Mouse (Mus musculus) lung, embryonic 14.5 days (tissue): ENCODE data around the gene Btd. TPM values are rescaled to one million over a fixed set of nuclear protein-coding genes. Genes with fewer than 3 reads are reported as not detected.

Source experiments
- ATAC-seq: fragments of 200-750 bp; cut with Nextera tagmentation; 2 replicates; pipeline ENCODE4 v1.8.0; 2017; ENCODE audit warnings: mild to moderate bottlenecking, moderate TSS enrichment, moderate library complexity; ENCODE audit not compliant: insufficient read depth
- DNase-seq: peaks from one replicate; pipeline ENCODE4 v3.0.0-alpha.2; 2015
- H3K27ac ChIP-seq: fragments of 300-500 bp; sonication (generic); 2 replicates; pipeline ENCODE4 v1.5.1; 2014; ENCODE audit warnings: low read depth, mild to moderate bottlenecking, moderate library complexity
- H3K27me3 ChIP-seq: fragments of 300-500 bp; sonication (generic); 2 replicates; pipeline ENCODE4 v1.6.1; 2014; ENCODE audit warnings: low read length, control low read depth; ENCODE audit not compliant: insufficient read depth
- H3K36me3 ChIP-seq: fragments of 300-500 bp; sonication (generic); 2 replicates; pipeline ENCODE4 v1.6.1; 2014; ENCODE audit warnings: control low read depth; ENCODE audit not compliant: insufficient read depth
- H3K4me1 ChIP-seq: fragments of 300-500 bp; sonication (generic); 2 replicates; pipeline ENCODE4 v1.6.1; 2014; ENCODE audit warnings: antibody characterized with exemption, control low read depth; ENCODE audit not compliant: insufficient read depth
- H3K4me2 ChIP-seq: fragments of 300-500 bp; sonication (generic); 2 replicates; pipeline ENCODE4 v1.6.1; 2014; ENCODE audit warnings: mild to moderate bottlenecking
- H3K4me3 ChIP-seq: fragments of 300-500 bp; sonication (generic); 2 replicates; pipeline ENCODE4 v1.5.1; 2014; ENCODE audit warnings: low read depth, low read length
- H3K9ac ChIP-seq: fragments of 300-500 bp; sonication (generic); 2 replicates; pipeline ENCODE4 v1.6.1; 2014
- H3K9me3 ChIP-seq: fragments of 300-500 bp; sonication (generic); 2 replicates; pipeline ENCODE4 v1.6.1; 2016; ENCODE audit warnings: low read depth, low read length, control low read depth
- CTCF ChIP-seq: IDR thresholded peaks from 2 replicates; pipeline ENCODE4 v1.5.1; 2016; ENCODE audit warnings: antibody characterized with exemption, low read depth
- WGBS: fragments of 180-500 bp; shearing (Covaris S2); extraction: QIAGEN DNeasy Blood & Tissue Kit; methylation state at CpG from one replicate; pipeline ENCODE4 v1.1.7; 2014; 5-methylcytosine and 5-hydroxymethylcytosine counted together
- polyA plus RNA-seq: library from polyadenylated mRNA; unstranded; fragments of >200 nt; fragmentation: Nextera tagmentation; extraction: Ambion mirVana; gene quantifications from 2 replicates; pipeline ENCODE4 v1.2.1, GENCODE M21; 2014

Gene Btd
- polyA plus RNA-seq, 1 experiment from 2014 or later = 23.1 TPM

GRCm38 (mm10) chr14:31696985-31697303, 56.1 kb downstream of the Btd start:
- Histone ChIP-seq H3K9ac (no peak overlapping the region), H3K4me3 (no peak overlapping the region), H3K4me2 (no peak overlapping the region), H3K9me3 (no peaks in the 10 kb centered on the region), H3K27ac (no peak overlapping the region), H3K27me3 (no peaks in the 10 kb centered on the region), H3K4me1 (no peaks in the 10 kb centered on the region), H3K36me3 (peaks cover 11% of the 10 kb centered on the region; the same call in 1 of the 2 replicates)
- DNase-seq = no peak
- ATAC-seq = no peak
- TF ChIP-seq CTCF = no peak
- 77% methylated on average over 3 of the region's 3 CpGs for WGBS

GRCm38 (mm10) chr14:31697346-31697745, 56.5 kb downstream of the Btd start:
- H3K4me1 ChIP-seq = no peaks in the 10 kb centered on the region
- no peak overlapping the region for H3K27ac ChIP-seq
- WGBS = 85% methylated on average over 3 of the region's 3 CpGs
- TF ChIP-seq CTCF = no peak
- no peak overlapping the region for H3K9ac ChIP-seq
- no peaks in the 10 kb centered on the region for H3K27me3 ChIP-seq
- H3K4me2 ChIP-seq = no peak overlapping the region
- no peak overlapping the region for H3K4me3 ChIP-seq
- peaks cover 14% of the 10 kb centered on the region; the same call in 1 of the 2 replicates for H3K36me3 ChIP-seq
- ATAC-seq (no peak), DNase-seq (no peak)
- H3K9me3 ChIP-seq = no peaks in the 10 kb centered on the region

- Histone ChIP-seq H3K9me3 (no peaks in the 10 kb centered on the region), H3K27me3 (no peaks in the 10 kb centered on the region), H3K36me3 (peaks cover 19% of the 10 kb centered on the region; the same call in 1 of the 2 replicates), H3K4me3 (no peak overlapping the region), H3K4me1 (no peaks in the 10 kb centered on the region), H3K27ac (no peak overlapping the region), H3K9ac (no peak overlapping the region), H3K4me2 (no peak overlapping the region)
- no peak for TF ChIP-seq CTCF
- no peak for ATAC-seq
- 86% methylated on average over 4 of the region's 4 CpGs for WGBS
- no peak for DNase-seq
Observed at GRCm38 (mm10) chr14:31697755-31698154, 56.9 kb downstream of the Btd start.

- Histone ChIP-seq H3K4me2 (no peak overlapping the region), H3K36me3 (peaks cover 34% of the 10 kb centered on the region), H3K27me3 (no peaks in the 10 kb centered on the region), H3K4me1 (no peaks in the 10 kb centered on the region), H3K9me3 (no peaks in the 10 kb centered on the region), H3K9ac (no peak overlapping the region), H3K4me3 (no peak overlapping the region), H3K27ac (no peak overlapping the region)
- TF ChIP-seq CTCF = no peak
- no peak for DNase-seq
- 78% methylated on average over 2 of the region's 2 CpGs for WGBS
- no peak for ATAC-seq
Observed at GRCm38 (mm10) chr14:31700376-31700775, 59.5 kb downstream of the Btd start.

- no peak for TF ChIP-seq CTCF
- H3K4me2 ChIP-seq = no peak overlapping the region
- peaks cover 43% of the 10 kb centered on the region for H3K36me3 ChIP-seq
- no peaks in the 10 kb centered on the region for H3K27me3 ChIP-seq
- ATAC-seq = no peak
- no peak overlapping the region for H3K9ac ChIP-seq
- 85% methylated on average over 1 of the region's 1 CpGs for WGBS
- no peak for DNase-seq
- no peaks in the 10 kb centered on the region for H3K4me1 ChIP-seq
- no peaks in the 10 kb centered on the region for H3K9me3 ChIP-seq
- H3K27ac ChIP-seq = no peak overlapping the region
- H3K4me3 ChIP-seq = no peak overlapping the region
Observed at GRCm38 (mm10) chr14:31709343-31709742, 68.5 kb downstream of the Btd start.

- no peak overlapping the region for H3K4me2 ChIP-seq
- no peaks in the 10 kb centered on the region for H3K4me1 ChIP-seq
- no peak overlapping the region for H3K4me3 ChIP-seq
- H3K36me3 ChIP-seq = peaks cover 40% of the 10 kb centered on the region
- no peak for ATAC-seq
- no peak overlapping the region for H3K27ac ChIP-seq
- H3K9me3 ChIP-seq = no peaks in the 10 kb centered on the region
- TF ChIP-seq CTCF = no peak
- DNase-seq = no peak
- H3K27me3 ChIP-seq = no peaks in the 10 kb centered on the region
- no peak overlapping the region for H3K9ac ChIP-seq
Observed at GRCm38 (mm10) chr14:31715669-31716068, 74.8 kb downstream of the Btd start.

GRCm38 (mm10) chr14:31717360-31717759, 76.5 kb downstream of the Btd start:
- peaks cover 42% of the 10 kb centered on the region for H3K36me3 ChIP-seq

More at GRCm38 (mm10) chr14:31717360-31717759, 76.5 kb downstream of the Btd start:
- Histone ChIP-seq H3K4me2 (no peak overlapping the region), H3K9ac (no peak overlapping the region), H3K27me3 (no peaks in the 10 kb centered on the region), H3K27ac (no peak overlapping the region), H3K9me3 (no peaks in the 10 kb centered on the region), H3K4me3 (no peak overlapping the region), H3K4me1 (no peaks in the 10 kb centered on the region)
- ATAC-seq (no peak), DNase-seq (no peak)
- TF ChIP-seq CTCF = no peak
- 91% methylated on average over 5 of the region's 5 CpGs for WGBS

Other genes with a start within 250 kb of the Btd start
- 12.8 and 14.8 TPM in 2 replicates for gene Sh3bp5, start 204.9 kb upstream of the Btd start, polyA plus RNA-seq
- 27.1 and 27.5 TPM in 2 replicates for gene Eaf1, start 146.6 kb upstream of the Btd start, polyA plus RNA-seq
- 52.9 and 57.3 TPM in 2 replicates for gene Mettl6, start 146.0 kb upstream of the Btd start, polyA plus RNA-seq
- 0.14 and 0.43 TPM in 2 replicates for gene Colq, start 49.7 kb upstream of the Btd start, polyA plus RNA-seq
- gene Gm49387, start 150 bp upstream of the Btd start, polyA plus RNA-seq = 0.18 TPM in 1 of 2 replicates, not detected in the other
- gene Hacl1, start 258 bp downstream of the Btd start, polyA plus RNA-seq = 9.3 and 10.4 TPM in 2 replicates
- 11.7 and 12.6 TPM in 2 replicates for gene Ankrd28, start 189.6 kb downstream of the Btd start, polyA plus RNA-seq